Mouse (Mus musculus) forelimb bud, embryonic 11.5 days (tissue): ENCODE results near the gene Sptssa.
"Not testable (repeated sequence)": the region's sequence is repeated elsewhere in the genome, so short reads cannot be mapped to it uniquely, and the experiment has no call there.

Experiments used
- DNase-seq: peaks from one replicate; pipeline ENCODE4 v3.0.0-alpha.2; 2012; ENCODE audit warnings: low read depth, low spot score

The Sptssa gene

GRCm38 (mm10) chr12:54656396-54657171, at the start of gene Sptssa:
Gene Sptssa (minus strand): TSS chr12:54656573.
- peak; percentile 92 for DNase-seq

- no peak for DNase-seq
Measured at GRCm38 (mm10) chr12:54699394-54699793, 43.0 kb upstream of the Sptssa start.

GRCm38 (mm10) chr12:54697791-54698250, 41.4 kb upstream of the Sptssa start:
- DNase-seq = no peak

GRCm38 (mm10) chr12:54697003-54697597, 40.7 kb upstream of the Sptssa start:
- DNase-seq = peak; percentile 73

- DNase-seq = peak; percentile 96
Measured at GRCm38 (mm10) chr12:54696242-54697002, 40.0 kb upstream of the Sptssa start.

- DNase-seq = peak; percentile 92
Measured at GRCm38 (mm10) chr12:54695511-54696241, 39.3 kb upstream of the Sptssa start, which contains the start of gene Eapp. Gene Eapp (minus strand): TSS chr12:54695897.

- DNase-seq = no peak
Measured at GRCm38 (mm10) chr12:54694847-54695510, 38.6 kb upstream of the Sptssa start.

GRCm38 (mm10) chr12:54689082-54689481, 32.7 kb upstream of the Sptssa start:
- no peak for DNase-seq

GRCm38 (mm10) chr12:54683182-54683581, 26.8 kb upstream of the Sptssa start:
- DNase-seq = no peak

GRCm38 (mm10) chr12:54676709-54677108, 20.3 kb upstream of the Sptssa start:
- DNase-seq = no peak

- no peak for DNase-seq
Measured at GRCm38 (mm10) chr12:54675396-54675795, 19.0 kb upstream of the Sptssa start.

- no peak for DNase-seq
Measured at GRCm38 (mm10) chr12:54671262-54671661, 14.9 kb upstream of the Sptssa start.

- DNase-seq = no peak
Measured at GRCm38 (mm10) chr12:54668141-54668540, 11.8 kb upstream of the Sptssa start.

GRCm38 (mm10) chr12:54665526-54665925, 9.2 kb upstream of the Sptssa start:
- no peak for DNase-seq

GRCm38 (mm10) chr12:54661470-54661869, 5.1 kb upstream of the Sptssa start:
- DNase-seq = not testable (repeated sequence)

GRCm38 (mm10) chr12:54659901-54660300, 3.5 kb upstream of the Sptssa start:
- DNase-seq = no peak

- DNase-seq = no peak
Measured at GRCm38 (mm10) chr12:54658425-54659092, 2.2 kb upstream of the Sptssa start.

- no peak for DNase-seq
Measured at GRCm38 (mm10) chr12:54657951-54658350, 1.6 kb upstream of the Sptssa start.

- no peak for DNase-seq
Measured at GRCm38 (mm10) chr12:54657226-54657625, 853 bp upstream of the Sptssa start.

GRCm38 (mm10) chr12:54656039-54656395, 356 bp downstream of the Sptssa start:
- no peak for DNase-seq
